ENCODE assay signal across 8 mouse cellular contexts in the genomic region with DNA sequence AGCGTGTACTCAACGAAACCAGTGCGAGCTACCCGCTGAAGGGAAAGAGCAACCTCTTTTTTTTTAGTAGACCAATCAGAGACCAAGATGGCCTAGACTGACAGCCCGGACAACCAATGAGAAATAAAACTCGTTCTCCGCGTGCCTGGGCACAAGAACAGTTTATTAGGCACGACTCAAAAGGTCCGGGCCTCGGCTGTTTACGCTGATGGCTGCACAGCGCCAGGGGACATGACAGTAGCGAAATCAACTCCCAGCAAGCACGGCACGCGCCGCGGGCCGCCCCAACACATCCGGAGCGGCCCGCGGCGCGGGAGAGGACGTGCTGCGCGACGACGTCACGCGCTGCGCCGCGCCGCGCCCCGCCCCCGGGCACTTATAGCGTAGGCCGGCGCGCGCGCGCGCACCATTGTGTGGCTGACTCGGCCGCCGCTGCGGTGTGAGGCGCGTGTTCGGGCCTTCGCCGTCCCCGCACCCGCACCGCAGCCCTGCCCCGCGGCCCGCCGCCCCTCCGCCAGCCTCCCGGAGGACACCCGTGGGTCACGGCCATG. TPM values are rescaled to one million over a fixed set of nuclear protein-coding genes. Genes with fewer than 3 reads are reported as not detected.
DNase-seq lines count a peak whose midpoint lies in the region; ATAC-seq lines count a peak whose summit lies in the region.

A gene (plus strand): TSS at position 406 of the 551 bp plus-strand sequence.

- peak within 1 kb of the TSS; percentile 100 for H3K9ac ChIP-seq in heart, embryonic 13.5 days
- peak within 1 kb of the TSS; percentile 97 for H3K9ac ChIP-seq in liver, embryonic 12.5 days
- H3K9ac ChIP-seq in stomach, embryonic 15.5 days, result peak within 1 kb of the TSS; percentile 100

- H3K36me3 ChIP-seq in heart, embryonic 13.5 days, result peaks cover 37% of the 10 kb centered on the region
- peaks cover 38% of the 10 kb centered on the region for H3K36me3 ChIP-seq in liver, embryonic 12.5 days
- peaks cover 18% of the 10 kb centered on the region for H3K36me3 ChIP-seq in stomach, embryonic 15.5 days

- peak within 1 kb of the TSS; percentile 89 for H3K4me2 ChIP-seq in heart, embryonic 13.5 days
- H3K4me2 ChIP-seq in liver, embryonic 12.5 days, result peak within 1 kb of the TSS; percentile 88
- H3K4me2 ChIP-seq in stomach, embryonic 15.5 days, result peak within 1 kb of the TSS; percentile 87

- peak; percentile 97 for DNase-seq in CD4-positive helper T cell, adult 2 months (ENCODE audit: low read depth, low spot score)
- peak; percentile 39 for DNase-seq in fat pad, adult 2 months (ENCODE audit: extremely low read depth, low read depth, low spot score)
- DNase-seq in kidney, postnatal 10 days, result peak; percentile 95
- peak; percentile 86 to 87 for DNase-seq in natural killer cell, adult 2 months (ENCODE audit: low spot score in 2 of 2)

- peak within 1 kb of the TSS; percentile 99 for H3K4me3 ChIP-seq in brown adipose tissue, adult 24 weeks (ENCODE audit: insufficient read depth, low read depth, low read length)
- peak within 1 kb of the TSS; percentile 98 for H3K4me3 ChIP-seq in heart, embryonic 13.5 days
- H3K4me3 ChIP-seq in liver, embryonic 12.5 days, result peak within 1 kb of the TSS; percentile 88
- H3K4me3 ChIP-seq in stomach, embryonic 15.5 days (replicated peaks), result peak within 1 kb of the TSS; percentile 99

- peak; percentile 93 for ATAC-seq in heart, embryonic 13.5 days (ENCODE audit: extremely low read depth, insufficient number of reproducible peaks, low FRiP score, low TSS enrichment)
- ATAC-seq in liver, embryonic 12.5 days, result peak; percentile 91
- peak; percentile 95 for ATAC-seq in stomach, embryonic 15.5 days (ENCODE audit: insufficient read depth, low FRiP score, low read depth)

- no peaks in the 10 kb centered on the region for H3K9me3 ChIP-seq in heart, embryonic 13.5 days
- H3K9me3 ChIP-seq in liver, embryonic 12.5 days (replicated peaks), result no peaks in the 10 kb centered on the region
- no peaks in the 10 kb centered on the region for H3K9me3 ChIP-seq in stomach, embryonic 15.5 days

- H3K27ac ChIP-seq in brown adipose tissue, adult 24 weeks (replicated peaks; ENCODE audit: low read depth, low read length), result peak within 1 kb of the TSS; percentile 92
- peak within 1 kb of the TSS; percentile 99 for H3K27ac ChIP-seq in heart, embryonic 13.5 days (replicated peaks)
- H3K27ac ChIP-seq in liver, embryonic 12.5 days, result peak within 1 kb of the TSS; percentile 90
- H3K27ac ChIP-seq in stomach, embryonic 15.5 days, result peak within 1 kb of the TSS; percentile 97

- H3K4me1 ChIP-seq in brown adipose tissue, adult 24 weeks (ENCODE audit: control insufficient read depth, insufficient read depth, insufficient read length, low read length), result peaks cover 3% of the 10 kb centered on the region
- H3K4me1 ChIP-seq in heart, embryonic 13.5 days, result peaks cover 18% of the 10 kb centered on the region
- peaks cover 41% of the 10 kb centered on the region for H3K4me1 ChIP-seq in liver, embryonic 12.5 days
- H3K4me1 ChIP-seq in stomach, embryonic 15.5 days, result peaks cover 10% of the 10 kb centered on the region

- under 1% methylated on average over 65 of the region's 68 CpGs for WGBS in heart, embryonic 13.5 days
- WGBS in liver, embryonic 12.5 days (ENCODE audit: insufficient replicate concordance), result under 1% methylated on average over 62 of the region's 68 CpGs
- under 1% methylated on average over 60 of the region's 68 CpGs for WGBS in stomach, embryonic 15.5 days

- H3K27me3 ChIP-seq in heart, embryonic 13.5 days (replicated peaks), result no peaks in the 10 kb centered on the region; the same call in 1 of the 2 replicates
- no peaks in the 10 kb centered on the region for H3K27me3 ChIP-seq in liver, embryonic 12.5 days (replicated peaks)
- H3K27me3 ChIP-seq in stomach, embryonic 15.5 days (replicated peaks), result no peaks in the 10 kb centered on the region

RNA-seq across cellular contexts. Expression of the gene that starts here (rescaled TPM):
- polyA plus RNA-seq in brown adipose tissue, adult 24 weeks (2012; ENCODE audit: insufficient read depth, insufficient read length, missing spikeins), result 50.4 and 52.6 TPM in 2 replicates
- polyA plus RNA-seq in heart, embryonic 13.5 days (2015; fragmentation: Nextera tagmentation; extraction: Ambion mirVana), result 125 and 132 TPM in 2 replicates
- polyA plus RNA-seq in liver, embryonic 12.5 days (2016; fragmentation: Nextera tagmentation; extraction: Ambion mirVana), result 168 and 174 TPM in 2 replicates
- polyA plus RNA-seq in stomach, embryonic 15.5 days (2015; fragmentation: Nextera tagmentation; extraction: Ambion mirVana), result 170 and 191 TPM in 2 replicates

Comparison
In these comparisons a context has a peak if more than half of its experiments do, and no peak if none do; other contexts are left out.
1. Peak in every context shown above with its lines: DNase-seq, ATAC-seq, H3K4me3 ChIP-seq and H3K27ac ChIP-seq.
2. DNase-seq: peak in every context shown above with its lines; median percentile 97 in CD4-positive helper T cell, adult 2 months; 95 in kidney, postnatal 10 days; 86 in natural killer cell, adult 2 months; 39 in fat pad, adult 2 months.